Mouse (Mus musculus) kidney, postnatal 0 days (tissue): Measurements from ENCODE around the gene Ap1s2. TPM values are rescaled to one million over a fixed set of nuclear protein-coding genes. Genes with fewer than 3 reads are reported as not detected.
A peak's percentile ranks its signal among the peaks of the same experiment; 100 is the strongest.

Experiments
- ATAC-seq: fragments of 200-750 bp; cut with Nextera tagmentation; replicated peaks from 2 replicates; pipeline ENCODE4 v1.8.0; 2017; ENCODE audit warnings: low read depth, moderate number of reproducible peaks, moderate TSS enrichment, moderate library complexity; ENCODE audit not compliant: low FRiP score
- DNase-seq: peaks from one replicate; pipeline ENCODE4 v3.0.0-alpha.2; 2016; ENCODE audit warnings: low spot score
- H3K27ac ChIP-seq: fragments of 300-500 bp; sonication (generic); 2 replicates; pipeline ENCODE4 v1.5.1; 2014; ENCODE audit warnings: mild to moderate bottlenecking
- H3K27me3 ChIP-seq: fragments of 300-500 bp; sonication (generic); 2 replicates; pipeline ENCODE4 v1.6.1; 2014; ENCODE audit warnings: low read length, mixed read lengths; ENCODE audit not compliant: insufficient read depth
- H3K36me3 ChIP-seq: fragments of 300-500 bp; sonication (generic); 2 replicates; pipeline ENCODE4 v1.6.1; 2014; ENCODE audit warnings: low read length, mixed read lengths; ENCODE audit not compliant: insufficient read depth
- H3K4me1 ChIP-seq: fragments of 300-500 bp; sonication (generic); replicated peaks from 2 replicates; pipeline ENCODE4 v1.6.1; 2014; ENCODE audit warnings: antibody characterized with exemption, low read length, mixed read lengths; ENCODE audit not compliant: insufficient read depth
- H3K4me2 ChIP-seq: fragments of 300-500 bp; sonication (generic); 2 replicates; pipeline ENCODE4 v1.6.1; 2014; ENCODE audit warnings: mild to moderate bottlenecking, low read length, moderate library complexity, mixed read lengths
- H3K4me3 ChIP-seq: fragments of 300-500 bp; sonication (generic); replicated peaks from 2 replicates; pipeline ENCODE4 v1.5.1; 2014; ENCODE audit warnings: low read depth, low read length
- H3K9ac ChIP-seq: fragments of 300-500 bp; sonication (generic); 2 replicates; pipeline ENCODE4 v1.6.1; 2014; ENCODE audit warnings: low read depth, low read length
- H3K9me3 ChIP-seq: fragments of 300-500 bp; sonication (generic); replicated peaks from 2 replicates; pipeline ENCODE4 v1.6.1; 2016; ENCODE audit warnings: low read length, inconsistent platforms, mixed read lengths
- CTCF ChIP-seq: IDR thresholded peaks from 2 replicates; pipeline ENCODE4 v1.5.1; 2016; ENCODE audit warnings: antibody characterized with exemption, low read depth, mild to moderate bottlenecking, moderate library complexity
- WGBS: fragments of 180-500 bp; shearing (Covaris S2); extraction: QIAGEN DNeasy Blood & Tissue Kit; methylation state at CpG from one replicate; pipeline ENCODE4 v1.1.7; 2014; 5-methylcytosine and 5-hydroxymethylcytosine counted together
- polyA plus RNA-seq: library from polyadenylated mRNA; unstranded; fragments of >200 nt; fragmentation: Nextera tagmentation; extraction: Ambion mirVana; gene quantifications from 2 replicates; pipeline ENCODE4 v1.2.1, GENCODE M21; 2015

Gene Ap1s2
- polyA plus RNA-seq = 15.0 and 17.2 TPM in 2 replicates

- H3K27me3 ChIP-seq = no peaks in the 10 kb centered on the region
- peak; percentile 100 for ATAC-seq
- H3K4me2 ChIP-seq = peak within 1 kb of the TSS; percentile 56
- H3K9me3 ChIP-seq = no peaks in the 10 kb centered on the region
- 30% methylated on average over 79 of the region's 80 CpGs for WGBS
- no peaks in the 10 kb centered on the region for H3K4me1 ChIP-seq
- TF ChIP-seq CTCF = peak; percentile 39; the same call in 1 of the 2 replicates
- peak within 1 kb of the TSS; percentile 60 for H3K9ac ChIP-seq
- peak; percentile 95 for DNase-seq
- no peaks in the 10 kb centered on the region for H3K36me3 ChIP-seq
- H3K27ac ChIP-seq = peak within 1 kb of the TSS; percentile 63; the same call in 1 of the 2 replicates
- peak within 1 kb of the TSS; percentile 61 for H3K4me3 ChIP-seq
These were observed at the start of gene Ap1s2 for GRCm38 (mm10) chrX:163908337-163909250. Gene Ap1s2, plus strand, starts transcription at chrX:163909017.

- 59% methylated on average over 5 of the region's 5 CpGs for WGBS
- Histone ChIP-seq H3K27me3 (no peaks in the 10 kb centered on the region), H3K4me1 (no peaks in the 10 kb centered on the region), H3K36me3 (no peaks in the 10 kb centered on the region), H3K4me2 (no peak overlapping the region), H3K9ac (no peak overlapping the region), H3K9me3 (no peaks in the 10 kb centered on the region), H3K27ac (no peak overlapping the region), H3K4me3 (no peak overlapping the region)
- peak; percentile 24 for DNase-seq
- ATAC-seq = no peak
- no peak for TF ChIP-seq CTCF
These were observed 41.0 kb upstream of the Ap1s2 start for GRCm38 (mm10) chrX:163867711-163868379.

- H3K9me3 ChIP-seq = no peaks in the 10 kb centered on the region
- H3K4me2 ChIP-seq = no peak overlapping the region
- no peak for ATAC-seq
- no peak overlapping the region for H3K9ac ChIP-seq
- TF ChIP-seq CTCF = no peak
- no peaks in the 10 kb centered on the region for H3K27me3 ChIP-seq
- no peak for DNase-seq
- no peaks in the 10 kb centered on the region for H3K4me1 ChIP-seq
- no peak overlapping the region for H3K4me3 ChIP-seq
- H3K27ac ChIP-seq = no peak overlapping the region
- no peaks in the 10 kb centered on the region for H3K36me3 ChIP-seq
- 61% methylated on average over 11 of the region's 11 CpGs for WGBS
These were observed 40.0 kb upstream of the Ap1s2 start for GRCm38 (mm10) chrX:163868659-163869278.

- no peaks in the 10 kb centered on the region for H3K4me1 ChIP-seq
- H3K27ac ChIP-seq = no peak overlapping the region
- no peak overlapping the region for H3K4me2 ChIP-seq
- H3K9me3 ChIP-seq = no peaks in the 10 kb centered on the region
- no peak overlapping the region for H3K9ac ChIP-seq
- TF ChIP-seq CTCF = no peak
- no peak overlapping the region for H3K4me3 ChIP-seq
- 77% methylated on average over 3 of the region's 3 CpGs for WGBS
- DNase-seq (no peak), ATAC-seq (no peak)
- H3K36me3 ChIP-seq = no peaks in the 10 kb centered on the region
- no peaks in the 10 kb centered on the region for H3K27me3 ChIP-seq
These were observed 32.9 kb upstream of the Ap1s2 start for GRCm38 (mm10) chrX:163875932-163876331.

- Histone ChIP-seq H3K27me3 (no peaks in the 10 kb centered on the region), H3K9me3 (no peaks in the 10 kb centered on the region), H3K4me3 (no peak overlapping the region), H3K9ac (no peak overlapping the region), H3K4me1 (no peaks in the 10 kb centered on the region), H3K4me2 (no peak overlapping the region), H3K36me3 (no peaks in the 10 kb centered on the region), H3K27ac (no peak overlapping the region)
- DNase-seq = no peak
- 51% methylated on average over 4 of the region's 4 CpGs for WGBS
- no peak for ATAC-seq
- TF ChIP-seq CTCF = no peak
These were observed 32.2 kb upstream of the Ap1s2 start for GRCm38 (mm10) chrX:163876636-163877035.

- 65% methylated on average over 6 of the region's 6 CpGs for WGBS
- Histone ChIP-seq H3K9me3 (no peaks in the 10 kb centered on the region), H3K27ac (no peak overlapping the region), H3K9ac (no peak overlapping the region), H3K27me3 (no peaks in the 10 kb centered on the region), H3K4me1 (no peaks in the 10 kb centered on the region), H3K4me3 (no peak overlapping the region), H3K36me3 (no peaks in the 10 kb centered on the region), H3K4me2 (no peak overlapping the region)
- DNase-seq = no peak
- no peak for ATAC-seq
- no peak for TF ChIP-seq CTCF
These were observed 29.8 kb upstream of the Ap1s2 start for GRCm38 (mm10) chrX:163879039-163879438.
